Mouse (Mus musculus) gastrocnemius, adult 8-10 months (tissue): Measurements from ENCODE around the gene Rpusd4. TPM values are rescaled to one million over a fixed set of nuclear protein-coding genes. Genes with fewer than 3 reads are reported as not detected.

Experiments used
- total RNA-seq, 4 experiments: library from RNA; stranded (reverse); gene quantifications; 2 replicates each; pipeline ENCODE4 v1.2.4; 2022

The Rpusd4 gene
- total RNA-seq, 4 experiments from 2014 or later, result 6.2 to 6.9 (median 6.4) TPM

Other genes with a start within 250 kb of the Rpusd4 start
- 1 to 10 TPM; 3.5 to 5.7 (median 4.4) TPM for gene St3gal4, start 148.6 kb upstream of the Rpusd4 start, total RNA-seq
- 1 to 10 TPM; 7.0 to 9.5 (median 8.7) TPM for gene Dcps, start 91.8 kb upstream of the Rpusd4 start, total RNA-seq
- gene Srpr, start 67.7 kb upstream of the Rpusd4 start, total RNA-seq, result 100 to 1,000 TPM; 236 to 272 (median 254) TPM
- gene Tirap, start 67.6 kb upstream of the Rpusd4 start, total RNA-seq, result 10 to 100 TPM; 28.0 to 30.7 (median 29.9) TPM
- gene Foxred1, start 56.8 kb upstream of the Rpusd4 start, total RNA-seq, result 10 to 100 TPM; 15.7 to 18.4 (median 17.5) TPM
- gene Fam118b, start 60 bp upstream of the Rpusd4 start, total RNA-seq, result 10 to 100 TPM; 26.3 to 31.9 (median 27.3) TPM
- 10 to 100 TPM; 12.1 to 14.2 (median 13.1) TPM for gene Cdon, start 153.3 kb downstream of the Rpusd4 start, total RNA-seq